Mouse (Mus musculus) gastrocnemius, adult 8-10 months (tissue): ENCODE measurements around the gene Cpeb3. TPM values are rescaled to one million over a fixed set of nuclear protein-coding genes. Genes with fewer than 3 reads are reported as not detected.
"Not testable (repeated sequence)": the region's sequence is repeated elsewhere in the genome, so short reads cannot be mapped to it uniquely, and the experiment has no call there.

Source experiments
- DNase-seq, 2 experiments: peaks; one replicate each; pipeline ENCODE4 v3.0.0; 2022; ENCODE audit warnings: low spot score in 2 of 2
- total RNA-seq, 4 experiments: library from RNA; stranded (reverse); gene quantifications; 2 replicates each; pipeline ENCODE4 v1.2.4; 2022

Cpeb3 gene
- total RNA-seq, 4 experiments from 2014 or later, result 59.4 to 62.5 (median 61.2) TPM

DNA sequence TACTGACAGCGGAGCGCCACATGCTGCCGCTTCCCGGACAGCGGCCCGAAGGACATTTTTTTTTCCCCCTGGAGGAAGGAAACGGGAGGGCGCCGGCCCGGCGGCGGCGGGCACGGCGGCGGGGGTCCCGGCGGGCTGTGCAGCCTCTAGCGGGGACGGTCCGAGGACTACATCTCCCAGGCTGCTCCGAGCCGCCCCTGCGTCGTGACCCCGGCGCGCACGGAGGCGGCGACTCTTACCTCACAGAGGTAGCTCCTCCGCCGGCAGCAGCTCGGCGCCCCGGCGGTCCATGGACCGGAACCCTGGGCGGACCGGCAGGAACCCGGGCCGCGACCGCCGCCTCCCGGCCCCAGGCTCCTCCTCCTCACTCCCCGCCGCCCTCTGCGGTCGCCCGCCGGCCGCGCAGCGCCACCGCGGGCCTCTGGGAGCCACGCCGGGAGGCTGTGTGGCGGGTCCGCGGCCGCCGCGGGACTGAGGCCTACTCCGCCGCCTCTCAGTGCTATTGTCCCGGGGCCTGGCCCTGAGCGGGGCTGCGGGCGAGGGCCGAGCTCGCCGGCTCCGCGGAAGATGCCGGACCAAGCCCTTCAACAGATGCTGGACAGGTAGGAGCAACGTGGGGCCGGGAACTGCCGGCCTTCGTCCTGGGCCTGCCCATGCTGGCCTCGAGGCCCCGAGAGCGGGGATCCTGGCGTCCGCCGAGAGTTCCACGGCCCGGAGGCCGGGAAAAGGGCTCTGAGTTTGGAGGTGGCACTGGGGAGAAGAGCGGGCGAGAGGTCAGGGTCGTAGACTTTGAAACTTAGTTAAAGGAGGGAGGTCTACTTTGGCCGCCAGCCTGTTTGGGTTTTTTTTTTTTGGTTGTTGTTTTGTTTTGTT is 862 bp downstream of the Cpeb3 start, which contains the start of gene March5:
Gene March5, plus strand, starts transcription at position 241 of the 873 bp plus-strand sequence.
- peak; percentile 82 to 86 for DNase-seq

DNA sequence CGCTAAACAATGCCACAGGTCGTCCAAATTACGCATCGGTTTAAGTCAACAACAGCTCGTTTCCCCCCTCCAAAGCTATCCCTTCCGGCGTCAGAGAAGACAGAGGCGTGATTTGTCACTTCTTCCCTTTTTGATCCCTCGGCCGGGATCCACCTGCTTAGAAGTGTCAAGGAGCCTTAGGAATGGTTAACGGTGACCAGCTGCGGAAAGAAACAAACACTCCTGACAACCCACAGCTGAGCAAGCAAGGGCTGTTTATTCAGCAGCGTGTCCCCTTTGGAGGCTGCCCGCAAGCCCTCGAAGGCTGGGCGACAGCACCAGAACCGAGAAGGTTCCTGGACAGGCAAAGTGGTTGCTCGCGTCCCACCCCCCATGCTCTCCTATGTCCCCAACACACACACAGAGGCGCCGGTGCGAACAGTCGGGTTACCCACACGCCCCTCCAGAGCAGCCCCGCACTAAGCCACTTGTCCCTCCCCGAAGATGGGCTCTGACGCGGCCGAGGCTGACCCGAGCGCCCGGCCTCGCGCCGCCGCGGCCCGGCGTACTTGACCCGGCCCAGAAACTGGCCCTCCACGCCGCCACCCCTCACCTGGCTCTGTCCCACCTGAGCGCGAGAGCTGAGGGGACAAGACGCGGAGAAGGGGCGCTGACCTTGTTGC is 1.6 kb downstream of the Cpeb3 start:
- DNase-seq, result peak; percentile 29 to 30

DNA sequence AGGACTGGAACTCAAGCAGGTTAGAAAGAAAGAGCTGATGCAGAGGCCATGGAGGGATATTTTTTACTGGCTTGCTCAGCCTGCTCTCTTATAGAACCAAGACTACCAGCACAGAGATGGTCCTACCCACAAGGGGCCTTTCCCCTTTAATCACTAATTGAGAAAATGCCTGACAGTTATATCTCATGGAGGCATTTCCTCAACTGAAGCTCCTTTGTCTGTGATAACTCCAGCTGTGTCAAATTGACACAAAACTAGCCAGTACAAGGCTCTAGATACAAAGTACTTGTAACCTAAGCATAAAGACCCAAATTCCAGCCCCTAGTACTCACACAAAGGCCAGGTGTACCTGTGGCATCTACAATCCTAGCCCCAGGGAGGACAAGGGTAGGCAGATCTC is 3.2 kb downstream of the Cpeb3 start:
- not testable (repeated sequence) for DNase-seq

GRCm38 (mm10) chr19:37203371-37203770 is 5.0 kb downstream of the Cpeb3 start:
- DNase-seq, result no peak

DNA sequence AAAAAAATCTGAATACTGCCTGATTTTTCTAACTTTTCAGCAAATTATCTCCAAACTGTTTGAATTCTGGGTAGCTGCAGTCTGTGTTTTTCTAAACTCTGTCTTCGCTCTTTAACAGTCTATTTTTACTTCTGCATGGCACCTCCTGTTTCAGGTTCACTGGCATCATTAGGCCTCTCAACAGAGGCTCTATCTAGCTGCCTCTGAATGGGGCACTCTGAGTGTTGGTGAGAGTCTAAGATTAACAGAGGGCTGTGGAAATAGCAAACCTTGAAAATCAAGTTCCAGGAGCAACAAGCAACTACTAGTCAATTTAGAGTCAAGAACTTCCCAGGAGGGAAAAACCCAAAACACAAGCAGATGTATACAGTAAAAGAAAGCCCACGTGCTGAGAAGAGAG is 8.5 kb downstream of the Cpeb3 start:
- no peak for DNase-seq

- DNase-seq, result no peak
Measured at GRCm38 (mm10) chr19:37198165-37198880, 10.1 kb downstream of the Cpeb3 start.

DNA sequence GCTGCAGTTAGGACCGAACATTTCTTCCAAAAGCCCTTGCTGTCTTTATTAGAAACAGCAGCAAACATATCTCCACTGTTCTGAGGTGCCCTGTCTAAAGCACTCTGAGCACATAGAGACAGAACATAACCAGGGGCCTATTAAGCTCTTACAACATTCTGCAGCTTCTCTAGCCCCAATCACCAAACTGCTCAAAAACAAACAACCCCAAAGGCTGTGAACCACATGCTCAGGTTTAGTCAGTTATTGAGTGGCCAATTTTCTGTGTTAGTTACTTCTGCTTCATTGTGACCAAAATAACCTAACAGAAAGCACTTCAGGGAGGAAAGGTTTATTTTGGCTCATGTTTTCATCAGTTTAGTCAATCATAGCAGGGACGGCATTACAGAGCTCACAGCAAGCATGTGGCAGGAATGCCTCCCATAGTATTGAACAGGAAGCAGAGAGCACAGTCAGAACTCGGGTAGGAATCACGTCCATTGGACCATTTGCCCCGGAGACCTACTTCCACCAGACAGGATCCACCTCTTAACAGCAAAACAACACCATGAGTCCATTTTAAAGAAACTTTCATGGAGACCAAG is 15.8 kb downstream of the Cpeb3 start:
- no peak for DNase-seq

GRCm38 (mm10) chr19:37188366-37188948 is 19.9 kb downstream of the Cpeb3 start:
- no peak for DNase-seq

GRCm38 (mm10) chr19:37177819-37178708 is 30.3 kb downstream of the Cpeb3 start:
- peak; percentile 21 to 44 for DNase-seq

DNA sequence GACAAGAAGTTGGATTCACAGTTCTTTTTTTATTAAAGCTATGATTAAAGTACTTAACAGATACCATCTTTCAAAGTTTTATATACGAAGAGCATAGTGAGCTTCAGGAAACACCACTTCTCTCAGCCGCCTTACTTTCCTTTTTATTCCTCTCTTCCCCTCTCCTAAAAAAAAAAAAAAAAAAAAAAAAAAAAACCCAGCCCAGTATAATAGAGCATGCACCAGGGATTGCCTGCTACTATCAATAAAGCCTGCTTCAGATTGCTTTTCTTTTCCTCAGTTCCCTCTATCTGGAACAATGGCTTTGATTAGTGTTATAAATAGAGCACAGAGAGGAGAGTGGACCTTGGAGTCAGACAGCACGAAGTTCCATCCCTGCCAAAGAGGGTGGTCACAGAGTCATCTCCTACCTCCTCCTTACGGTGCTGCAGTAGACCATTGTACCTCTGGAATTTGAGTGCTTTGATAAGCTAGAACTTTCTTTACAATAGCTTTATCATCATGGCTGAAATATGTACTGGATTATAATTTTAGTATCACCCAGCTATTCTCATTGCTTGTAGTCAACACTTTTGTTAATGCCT is 31.4 kb downstream of the Cpeb3 start:
- no peak for DNase-seq

GRCm38 (mm10) chr19:37175919-37176318 is 32.5 kb downstream of the Cpeb3 start:
- no peak for DNase-seq

DNA sequence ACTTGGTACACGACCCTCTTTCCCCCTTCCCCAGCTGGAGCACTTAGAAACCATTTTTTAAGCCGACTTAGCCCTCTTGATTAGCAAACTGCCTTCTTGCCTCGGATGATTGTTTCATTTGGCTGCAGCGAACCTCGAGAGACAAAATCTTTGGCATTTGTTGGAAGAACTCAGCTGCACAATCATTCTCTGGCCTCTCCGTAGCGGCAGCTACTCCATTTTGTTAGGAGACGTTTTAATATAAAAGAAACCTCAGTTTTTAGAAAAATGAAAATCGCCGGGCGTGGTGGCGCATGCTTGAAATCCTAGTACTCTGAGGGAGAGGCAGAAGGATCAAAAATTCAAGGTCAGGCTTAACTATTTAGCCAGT is 33.0 kb downstream of the Cpeb3 start:
- DNase-seq, result peak; percentile 13 to 48

DNA sequence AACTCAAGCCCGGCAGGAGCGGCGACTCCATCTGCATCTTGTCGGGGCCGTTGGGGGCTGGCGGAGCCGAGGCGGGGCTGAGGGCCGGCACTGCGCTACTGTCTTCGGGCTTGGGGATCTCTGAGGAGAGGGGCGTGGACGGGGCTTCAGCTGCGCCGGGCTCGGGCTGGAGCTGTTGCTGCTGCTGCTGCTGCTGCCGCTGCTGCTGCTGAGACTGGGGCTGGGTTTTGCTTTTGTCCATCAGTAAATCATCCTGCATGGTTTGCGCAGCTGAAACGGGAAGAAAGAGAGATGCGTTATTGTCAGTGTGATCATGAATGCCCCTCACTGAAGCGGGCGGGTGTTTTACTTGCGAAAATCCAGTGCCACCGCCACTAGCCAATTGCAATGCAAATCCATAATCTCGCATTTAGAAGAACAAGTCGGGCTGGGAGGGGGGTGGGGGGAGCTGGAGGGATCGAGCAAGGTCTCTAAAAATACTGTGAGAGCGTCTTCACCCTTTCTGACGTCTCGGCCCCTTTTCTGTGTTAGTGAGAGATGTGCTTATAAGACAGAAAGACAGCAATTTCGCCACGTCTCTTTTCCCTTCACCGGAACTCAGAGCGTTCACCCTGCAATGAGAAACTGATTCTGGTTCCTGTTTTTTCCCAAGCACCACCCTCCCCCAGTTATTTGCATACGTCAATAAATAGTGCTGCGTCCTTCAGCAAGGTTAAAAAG is 33.5 kb downstream of the Cpeb3 start:
- peak; percentile 14 to 37 for DNase-seq

DNA sequence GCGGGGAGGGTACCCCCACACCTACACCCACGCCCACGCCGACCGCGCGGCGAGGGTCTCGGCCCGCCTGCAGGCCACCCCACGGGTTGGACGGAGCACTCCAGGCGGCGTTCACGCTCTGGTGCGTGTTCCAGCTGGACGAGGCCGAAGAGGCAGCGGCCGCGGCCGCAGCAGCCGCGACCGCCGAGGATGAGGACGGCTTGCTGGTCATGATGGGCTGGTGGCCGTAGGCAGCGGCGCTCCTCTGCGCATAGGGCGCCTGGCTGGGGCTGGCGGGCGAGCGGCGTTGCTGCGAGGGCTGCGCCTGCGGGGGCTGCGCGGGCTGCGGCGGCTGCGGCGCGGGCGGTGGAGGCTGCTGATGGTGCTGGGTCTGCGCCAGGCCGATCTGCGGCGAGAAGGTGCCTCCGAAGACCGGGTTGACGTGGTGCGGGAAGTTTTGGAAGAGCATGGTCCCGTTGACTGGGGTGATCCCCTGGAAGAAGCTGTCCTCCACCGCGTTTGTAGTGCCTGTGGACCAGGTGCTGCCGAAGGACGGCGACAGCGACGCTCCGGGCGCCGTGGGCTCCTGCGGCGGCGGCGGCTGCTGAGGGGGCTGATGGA is 34.2 kb downstream of the Cpeb3 start:
- DNase-seq, result peak; percentile 25 to 48

- no peak for DNase-seq
Measured at GRCm38 (mm10) chr19:37173331-37174115, 34.9 kb downstream of the Cpeb3 start.

- DNase-seq, result no peak
Measured at GRCm38 (mm10) chr19:37172566-37173130, 35.8 kb downstream of the Cpeb3 start.

- DNase-seq, result no peak
Measured at GRCm38 (mm10) chr19:37172096-37172495, 36.3 kb downstream of the Cpeb3 start.
